Mouse (Mus musculus): ENCODE measurements at regions not wholly inside any gene's neighbourhood (a gene's known extent, or its start where the extent isn't known, plus 50 kb on each side); places are given as distances from the start of the nearest gene placed in this dataset.

DNA sequence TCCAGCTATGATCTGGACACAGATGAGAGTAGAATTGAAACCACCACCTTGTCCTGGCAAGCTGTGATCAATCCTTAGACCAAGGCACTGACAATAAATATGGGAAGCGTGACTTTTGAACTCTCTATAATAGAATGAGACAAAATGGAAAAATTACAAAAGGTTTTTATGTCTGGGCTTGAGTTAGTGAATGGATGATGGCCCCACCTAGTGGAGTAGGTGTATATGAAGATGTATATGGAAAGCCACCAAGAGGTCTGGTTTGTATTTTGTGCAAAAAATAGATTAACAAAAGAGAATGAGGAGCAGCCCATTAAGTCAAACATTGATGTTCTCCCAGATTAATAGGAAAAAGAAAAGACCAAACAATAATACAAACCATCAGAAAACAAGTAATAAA lies 172.5 kb downstream of the Tacr3 start:
- TF ChIP-seq CTCF (IDR thresholded peaks at IDR 0.05; ENCODE audit: borderline replicate concordance, extremely low read depth, insufficient read depth, insufficient read length) (no peak), POLR2A (IDR thresholded peaks at IDR 0.05; ENCODE audit: borderline replicate concordance, extremely low read depth, insufficient read depth, insufficient read length, poor library complexity, severe bottlenecking) (no peak)
- no peak for DNase-seq (ENCODE audit: low read depth)

GRCm38 (mm10) chr3:135015784-135016183 lies 187.0 kb downstream of the Tacr3 start:
- TF ChIP-seq POLR2A (IDR thresholded peaks at IDR 0.05; ENCODE audit: borderline replicate concordance, extremely low read depth, insufficient read depth, insufficient read length, poor library complexity, severe bottlenecking) (no peak), CTCF (IDR thresholded peaks at IDR 0.05; ENCODE audit: borderline replicate concordance, extremely low read depth, insufficient read depth, insufficient read length) (no peak)

GRCm38 (mm10) chr3:135024366-135024765 lies 188.0 kb upstream of the Cenpe start:
- TF ChIP-seq POLR2A (IDR thresholded peaks at IDR 0.05; ENCODE audit: borderline replicate concordance, extremely low read depth, insufficient read depth, insufficient read length, poor library complexity, severe bottlenecking) (no peak), CTCF (IDR thresholded peaks at IDR 0.05; ENCODE audit: borderline replicate concordance, extremely low read depth, insufficient read depth, insufficient read length) (no peak)
- no peak for DNase-seq (ENCODE audit: low read depth)

More at GRCm38 (mm10) chr3:135015784-135016183, 187.0 kb downstream of the Tacr3 start:
- DNase-seq (ENCODE audit: low read depth) = no peak

GRCm38 (mm10) chr3:135024799-135025198 lies 187.5 kb upstream of the Cenpe start:
- no peak for TF ChIP-seq POLR2A (IDR thresholded peaks at IDR 0.05; ENCODE audit: borderline replicate concordance, extremely low read depth, insufficient read depth, insufficient read length, poor library complexity, severe bottlenecking)
- no peak for TF ChIP-seq CTCF (IDR thresholded peaks at IDR 0.05; ENCODE audit: borderline replicate concordance, extremely low read depth, insufficient read depth, insufficient read length)

GRCm38 (mm10) chr3:135032483-135032882 lies 179.9 kb upstream of the Cenpe start:
- no peak for DNase-seq (ENCODE audit: low read depth)
- TF ChIP-seq POLR2A (IDR thresholded peaks at IDR 0.05; ENCODE audit: borderline replicate concordance, extremely low read depth, insufficient read depth, insufficient read length, poor library complexity, severe bottlenecking) (no peak), CTCF (IDR thresholded peaks at IDR 0.05; ENCODE audit: borderline replicate concordance, extremely low read depth, insufficient read depth, insufficient read length) (no peak)

More at GRCm38 (mm10) chr3:135024799-135025198, 187.5 kb upstream of the Cenpe start:
- no peak for DNase-seq (ENCODE audit: low read depth)

- DNase-seq (ENCODE audit: low read depth) = peak; percentile 14
- TF ChIP-seq POLR2A (IDR thresholded peaks at IDR 0.05; ENCODE audit: borderline replicate concordance, extremely low read depth, insufficient read depth, insufficient read length, poor library complexity, severe bottlenecking) = no peak
- TF ChIP-seq CTCF (IDR thresholded peaks at IDR 0.05; ENCODE audit: borderline replicate concordance, extremely low read depth, insufficient read depth, insufficient read length) = no peak
These were observed 175.0 kb upstream of the Cenpe start for GRCm38 (mm10) chr3:135037383-135037782.

GRCm38 (mm10) chr3:135042195-135042594 lies 170.1 kb upstream of the Cenpe start:
- no peak for DNase-seq (ENCODE audit: low read depth)
- TF ChIP-seq POLR2A (IDR thresholded peaks at IDR 0.05; ENCODE audit: borderline replicate concordance, extremely low read depth, insufficient read depth, insufficient read length, poor library complexity, severe bottlenecking) (no peak), CTCF (IDR thresholded peaks at IDR 0.05; ENCODE audit: borderline replicate concordance, extremely low read depth, insufficient read depth, insufficient read length) (no peak)

DNA sequence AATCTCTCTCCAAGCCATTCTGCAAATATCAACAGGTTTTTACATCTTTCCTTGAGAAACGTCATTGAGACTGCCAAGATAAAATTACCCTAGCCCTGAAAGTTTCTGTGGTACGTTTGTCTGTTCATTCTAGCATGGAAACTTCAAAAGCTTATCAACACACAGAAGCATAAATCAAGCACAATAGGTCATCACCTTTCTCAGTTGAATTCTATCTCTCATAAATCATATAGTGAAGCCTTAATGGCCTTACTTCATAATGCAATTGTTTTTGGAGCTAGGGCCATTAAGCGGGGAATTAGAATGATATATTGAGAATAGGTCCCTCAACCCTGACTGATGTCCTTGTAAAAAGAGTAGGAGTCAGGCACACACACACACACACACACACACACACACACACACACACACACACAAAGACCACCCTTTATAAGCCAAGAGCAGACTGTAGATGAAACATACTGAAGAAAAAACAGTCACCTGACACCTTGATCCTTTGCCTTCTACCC lies 166.5 kb upstream of the Cenpe start:
- no peak for DNase-seq (ENCODE audit: low read depth)
- TF ChIP-seq POLR2A (IDR thresholded peaks at IDR 0.05; ENCODE audit: borderline replicate concordance, extremely low read depth, insufficient read depth, insufficient read length, poor library complexity, severe bottlenecking) (no peak), CTCF (IDR thresholded peaks at IDR 0.05; ENCODE audit: borderline replicate concordance, extremely low read depth, insufficient read depth, insufficient read length) (no peak)

- no peak for DNase-seq (ENCODE audit: low read depth)
- no peak for TF ChIP-seq POLR2A (IDR thresholded peaks at IDR 0.05; ENCODE audit: borderline replicate concordance, extremely low read depth, insufficient read depth, insufficient read length, poor library complexity, severe bottlenecking)
- TF ChIP-seq CTCF (IDR thresholded peaks at IDR 0.05; ENCODE audit: borderline replicate concordance, extremely low read depth, insufficient read depth, insufficient read length) = no peak
These were observed 120.8 kb upstream of the Cenpe start for GRCm38 (mm10) chr3:135091487-135091886.

DNA sequence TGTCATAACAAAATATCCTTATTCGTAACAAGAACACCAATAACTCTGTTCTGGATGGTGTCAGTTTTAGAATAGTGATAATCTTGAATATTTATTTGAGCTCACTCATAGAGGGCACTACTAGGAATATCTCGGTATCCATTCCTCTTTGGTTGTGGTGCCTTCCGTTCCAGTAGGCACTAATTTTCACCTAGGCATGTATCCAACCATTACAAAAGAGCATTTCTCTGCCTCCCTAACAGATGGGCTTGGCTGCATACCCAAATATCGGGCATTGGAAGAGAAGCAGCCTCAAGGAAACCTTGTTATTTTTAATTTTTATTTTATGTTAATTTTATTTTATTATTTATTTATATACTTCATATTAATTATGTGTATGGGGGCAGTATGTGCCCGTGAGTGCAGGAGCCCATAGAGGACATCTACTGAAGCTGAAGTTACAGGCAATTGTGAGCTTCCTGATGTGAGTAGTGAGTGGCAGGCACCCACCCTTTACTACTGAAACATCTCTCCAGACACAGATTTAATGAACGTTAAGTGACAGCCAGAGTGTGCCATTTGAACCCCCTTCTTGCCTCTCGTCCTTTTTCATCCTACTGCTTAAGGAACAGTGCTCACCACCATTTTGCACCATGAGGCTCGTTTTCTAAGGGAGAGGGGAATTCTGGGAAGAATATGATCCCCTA lies 111.3 kb upstream of the Cenpe start:
- DNase-seq (ENCODE audit: low read depth) = peak; percentile 74
- TF ChIP-seq POLR2A (IDR thresholded peaks at IDR 0.05; ENCODE audit: borderline replicate concordance, extremely low read depth, insufficient read depth, insufficient read length, poor library complexity, severe bottlenecking) (no peak), CTCF (IDR thresholded peaks at IDR 0.05; ENCODE audit: borderline replicate concordance, extremely low read depth, insufficient read depth, insufficient read length) (no peak)

All from brain, embryonic 14.5 days (tissue).